Mouse (Mus musculus): ENCODE measurements around the gene Phyhd1. TPM values are rescaled to one million over a fixed set of nuclear protein-coding genes. Genes with fewer than 3 reads are reported as not detected.

Gene Phyhd1
- polyA plus RNA-seq (2017; shearing (Covaris generic)), result 1 to 10 TPM; 4.3 to 5.8 TPM

GRCm38 (mm10) chr2:30265767-30266253, at the start of gene Phyhd1:
TSS of gene Phyhd1 (plus strand) at chr2:30266203.

GRCm38 (mm10) chr2:30237199-30237880, 28.7 kb upstream of the Phyhd1 start, which contains the start of gene Lrrc8a:
TSS of gene Lrrc8a (plus strand) at chr2:30237715.

GRCm38 (mm10) chr2:30240267-30240666, 25.7 kb upstream of the Phyhd1 start, which contains the start of gene Gm28035:
TSS of gene Gm28035 (plus strand) at chr2:30240567.

GRCm38 (mm10) chr2:30280743-30281142, 14.7 kb downstream of the Phyhd1 start, which contains the start of gene Gm28038:
TSS of gene Gm28038 (plus strand) at chr2:30281043.

GRCm38 (mm10) chr2:30286192-30287026, 20.4 kb downstream of the Phyhd1 start, which contains the start of the genes Dolk and Nup188:
TSS of gene Dolk (minus strand) at chr2:30286334.
TSS of gene Nup188 (plus strand) at chr2:30286397.

Other genes with a start within 250 kb of the Phyhd1 start
- 1 to 10 TPM in 1 of 2 experiments, under 1 TPM in 1; 0.44 to 1.6 TPM for gene Wdr34, start 217.3 kb upstream of the Phyhd1 start, polyA plus RNA-seq (2017; shearing (Covaris generic))
- gene Set, start 208.8 kb upstream of the Phyhd1 start, polyA plus RNA-seq (2017; shearing (Covaris generic)), result 100 to 1,000 TPM; 308 to 332 TPM
- 1 to 10 TPM in 1 of 2 experiments, under 1 TPM in 1; 0.95 to 1.0 TPM for gene Pkn3, start 188.5 kb upstream of the Phyhd1 start, polyA plus RNA-seq (2017; shearing (Covaris generic))
- gene Zdhhc12, start 172.6 kb upstream of the Phyhd1 start, polyA plus RNA-seq (2017; shearing (Covaris generic)), result 10 to 100 TPM; 23.8 to 24.7 TPM
- 10 to 100 TPM; 56.8 to 63.1 TPM for gene Zer1, start 141.6 kb upstream of the Phyhd1 start, polyA plus RNA-seq (2017; shearing (Covaris generic))
- gene Tbc1d13, start 132.5 kb upstream of the Phyhd1 start, polyA plus RNA-seq (2017; shearing (Covaris generic)), result 1 to 10 TPM; 8.0 to 8.5 TPM
- gene Endog, start 94.7 kb upstream of the Phyhd1 start, polyA plus RNA-seq (2017; shearing (Covaris generic)), result 10 to 100 TPM; 21.3 to 22.8 TPM
- 10 to 100 TPM; 45.4 to 58.7 TPM for gene Spout1, start 87.7 kb upstream of the Phyhd1 start, polyA plus RNA-seq (2017; shearing (Covaris generic))
- 10 to 100 TPM; 11.3 to 15.4 TPM for gene Kyat1, start 60.4 kb upstream of the Phyhd1 start, polyA plus RNA-seq (2017; shearing (Covaris generic))
- gene Lrrc8a, start 28.5 kb upstream of the Phyhd1 start, polyA plus RNA-seq (2017; shearing (Covaris generic)), result 1 to 10 TPM; 6.3 to 8.7 TPM
- gene Gm28035, start 25.6 kb upstream of the Phyhd1 start, polyA plus RNA-seq (2017; shearing (Covaris generic)), result 1 to 10 TPM; 4.0 to 5.9 TPM
- not detected for gene Gm28038, start 14.8 kb downstream of the Phyhd1 start, polyA plus RNA-seq (2017; shearing (Covaris generic))
- gene Dolk, start 20.1 kb downstream of the Phyhd1 start, polyA plus RNA-seq (2017; shearing (Covaris generic)), result 10 to 100 TPM; 14.8 to 16.7 TPM
- 10 to 100 TPM; 15.6 to 19.4 TPM for gene Nup188, start 20.2 kb downstream of the Phyhd1 start, polyA plus RNA-seq (2017; shearing (Covaris generic))
- 100 to 1,000 TPM; 134 to 153 TPM for gene Sh3glb2, start 93.1 kb downstream of the Phyhd1 start, polyA plus RNA-seq (2017; shearing (Covaris generic))
- gene Miga2, start 98.0 kb downstream of the Phyhd1 start, polyA plus RNA-seq (2017; shearing (Covaris generic)), result 10 to 100 TPM; 11.5 to 12.3 TPM
- gene Dolpp1, start 126.1 kb downstream of the Phyhd1 start, polyA plus RNA-seq (2017; shearing (Covaris generic)), result 10 to 100 TPM; 28.2 to 49.9 TPM
- gene Crat, start 149.6 kb downstream of the Phyhd1 start, polyA plus RNA-seq (2017; shearing (Covaris generic)), result 10 to 100 TPM in 1 of 2 experiments, 1 to 10 TPM in 1; 6.1 to 10.7 TPM
- 100 to 1,000 TPM in 1 of 2 experiments, 10 to 100 TPM in 1; 96.0 to 101 TPM for gene Ptpa, start 149.8 kb downstream of the Phyhd1 start, polyA plus RNA-seq (2017; shearing (Covaris generic))
- gene Ier5l, start 208.0 kb downstream of the Phyhd1 start, polyA plus RNA-seq (2017; shearing (Covaris generic)), result 1 to 10 TPM in 1 of 2 experiments, under 1 TPM in 1; 0.61 to 6.9 TPM